Mouse (Mus musculus) kidney, embryonic 15.5 days (tissue): Measurements from ENCODE around the gene 6030408B16Rik. TPM values are rescaled to one million over a fixed set of nuclear protein-coding genes. Genes with fewer than 3 reads are reported as not detected.
A peak's percentile ranks its signal among the peaks of the same experiment; 100 is the strongest.

Experiments
- ATAC-seq: fragments of 200-750 bp; cut with Nextera tagmentation; replicated peaks from 2 replicates; pipeline ENCODE4 v1.8.0; 2017; ENCODE audit warnings: moderate TSS enrichment; ENCODE audit not compliant: low FRiP score
- H3K27ac ChIP-seq: fragments of 300-500 bp; sonication (generic); 2 replicates; pipeline ENCODE4 v1.5.1; 2015; ENCODE audit warnings: mild to moderate bottlenecking, inconsistent platforms
- H3K27me3 ChIP-seq: fragments of 300-500 bp; sonication (generic); 2 replicates; pipeline ENCODE4 v1.6.1; 2015; ENCODE audit warnings: inconsistent platforms
- H3K36me3 ChIP-seq: fragments of 300-500 bp; sonication (generic); 2 replicates; pipeline ENCODE4 v1.6.1; 2015; ENCODE audit warnings: inconsistent platforms
- H3K4me1 ChIP-seq: fragments of 300-500 bp; sonication (generic); 2 replicates; pipeline ENCODE4 v1.6.1; 2015; ENCODE audit warnings: inconsistent platforms
- H3K4me2 ChIP-seq: fragments of 300-500 bp; sonication (generic); 2 replicates; pipeline ENCODE4 v1.6.1; 2015; ENCODE audit warnings: moderate library complexity, mild to moderate bottlenecking, inconsistent platforms
- H3K4me3 ChIP-seq: fragments of 300-500 bp; sonication (generic); replicated peaks from 2 replicates; pipeline ENCODE4 v1.5.1; 2015; ENCODE audit warnings: mild to moderate bottlenecking, inconsistent platforms
- H3K9ac ChIP-seq: fragments of 300-500 bp; sonication (generic); 2 replicates; pipeline ENCODE4 v1.6.1; 2015; ENCODE audit warnings: mild to moderate bottlenecking, inconsistent platforms
- H3K9me3 ChIP-seq: fragments of 300-500 bp; sonication (generic); replicated peaks from 2 replicates; pipeline ENCODE4 v1.6.1; 2016; ENCODE audit warnings: inconsistent platforms
- WGBS: fragments of 180-500 bp; shearing (Covaris S2); methylation state at CpG from one replicate; pipeline ENCODE4 v1.1.7; 2015; ENCODE audit warnings: mixed read lengths; 5-methylcytosine and 5-hydroxymethylcytosine counted together
- polyA plus RNA-seq: library from polyadenylated mRNA; unstranded; fragments of >200 nt; fragmentation: Nextera tagmentation; extraction: Ambion mirVana; gene quantifications from 2 replicates; pipeline ENCODE4 v1.2.1, GENCODE M21; 2015

Gene 6030408B16Rik
- polyA plus RNA-seq, 1 experiment from 2014 or later = 19.9 TPM

- no peaks in the 10 kb centered on the region for H3K9me3 ChIP-seq
- H3K36me3 ChIP-seq = peaks cover 59% of the 10 kb centered on the region
- H3K27ac ChIP-seq = peak overlapping the region; percentile 39; the same call in 1 of the 2 replicates
- no peak overlapping the region for H3K4me3 ChIP-seq
- no peaks in the 10 kb centered on the region for H3K27me3 ChIP-seq
- WGBS = 74% methylated on average over 3 of the region's 3 CpGs
- ATAC-seq = no peak
- H3K4me2 ChIP-seq = no peak overlapping the region
- H3K4me1 ChIP-seq = peaks cover 42% of the 10 kb centered on the region
- H3K9ac ChIP-seq = no peak overlapping the region
Measured at GRCm38 (mm10) chr15:101292012-101292411, 1.0 kb upstream of the 6030408B16Rik start.

GRCm38 (mm10) chr15:101294028-101294894, 1.2 kb downstream of the 6030408B16Rik start:
- peaks cover 40% of the 10 kb centered on the region for H3K36me3 ChIP-seq
- H3K9me3 ChIP-seq = no peaks in the 10 kb centered on the region
- peak overlapping the region; percentile 31 for H3K9ac ChIP-seq
- peak overlapping the region; percentile 91 for H3K27ac ChIP-seq
- H3K4me3 ChIP-seq = peak overlapping the region; percentile 35
- peaks cover 53% of the 10 kb centered on the region for H3K4me1 ChIP-seq
- peak overlapping the region; percentile 57 for H3K4me2 ChIP-seq
- H3K27me3 ChIP-seq = no peaks in the 10 kb centered on the region
- ATAC-seq = peak; percentile 79
- WGBS = 23% methylated on average over 16 of the region's 16 CpGs

- H3K9me3 ChIP-seq = no peaks in the 10 kb centered on the region
- no peak for ATAC-seq
- peaks cover 31% of the 10 kb centered on the region for H3K36me3 ChIP-seq
- H3K4me3 ChIP-seq = peak overlapping the region; percentile 35; the same call in 1 of the 2 replicates
- H3K4me1 ChIP-seq = peaks cover 55% of the 10 kb centered on the region
- no peak overlapping the region for H3K9ac ChIP-seq
- peak overlapping the region; percentile 57 for H3K4me2 ChIP-seq
- WGBS = 52% methylated on average over 7 of the region's 7 CpGs
- no peaks in the 10 kb centered on the region for H3K27me3 ChIP-seq
- H3K27ac ChIP-seq = peak overlapping the region; percentile 91
Measured at GRCm38 (mm10) chr15:101295106-101295505, 2.1 kb downstream of the 6030408B16Rik start.

DNA sequence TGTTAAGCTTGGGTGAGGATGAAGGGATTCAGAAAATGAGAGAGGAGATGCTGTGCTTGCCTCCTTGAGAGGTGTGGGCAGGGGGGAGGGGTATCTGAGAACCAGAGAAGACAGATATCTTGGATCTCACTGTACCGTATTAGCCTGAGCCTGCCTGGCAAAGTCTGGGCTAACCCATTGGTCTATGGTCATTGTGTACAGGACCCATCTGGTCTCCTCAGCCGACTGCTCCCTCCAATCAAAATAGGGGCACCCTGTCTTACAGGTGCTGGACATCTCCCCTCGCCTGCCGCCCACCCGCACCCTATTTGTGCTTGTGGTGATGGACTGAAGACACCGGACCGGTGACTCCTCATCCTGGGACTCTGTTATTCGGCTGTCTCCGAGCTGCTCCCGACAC, 2.6 kb downstream of the 6030408B16Rik start:
- Histone ChIP-seq H3K4me3 (no peak overlapping the region), H3K4me1 (peaks cover 55% of the 10 kb centered on the region)

DNA sequence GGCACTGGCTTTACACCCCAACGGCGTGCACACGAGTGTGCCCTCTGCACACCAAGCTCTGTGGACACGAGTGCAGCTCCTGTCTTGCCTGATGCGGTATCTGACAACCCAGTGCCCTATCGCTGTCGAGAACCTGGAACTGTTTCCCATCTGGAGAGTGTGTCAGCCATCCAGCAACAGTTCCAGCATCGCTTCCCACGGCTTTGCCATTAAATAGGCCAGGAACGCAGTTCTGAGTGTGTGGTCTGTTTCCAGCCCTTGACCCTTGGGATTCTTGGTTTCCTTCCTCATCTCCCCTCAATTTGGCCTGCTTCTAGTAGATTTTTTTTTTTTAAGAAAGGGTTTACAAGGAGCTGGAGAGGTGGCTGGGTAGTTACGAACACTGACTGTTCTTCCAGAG, 3.1 kb downstream of the 6030408B16Rik start:
- H3K27me3 ChIP-seq = no peaks in the 10 kb centered on the region
- peak overlapping the region; percentile 91; the same call in 1 of the 2 replicates for H3K27ac ChIP-seq
- ATAC-seq = no peak
- H3K9me3 ChIP-seq = no peaks in the 10 kb centered on the region
- peaks cover 55% of the 10 kb centered on the region for H3K4me1 ChIP-seq
- no peak overlapping the region for H3K4me3 ChIP-seq
- H3K36me3 ChIP-seq = peaks cover 21% of the 10 kb centered on the region
- H3K4me2 ChIP-seq = no peak overlapping the region
- WGBS = 74% methylated on average over 11 of the region's 11 CpGs
- H3K9ac ChIP-seq = no peak overlapping the region

More for the DNA sequence above, 2.6 kb downstream of the 6030408B16Rik start:
- Histone ChIP-seq H3K27me3 (no peaks in the 10 kb centered on the region), H3K27ac (peak overlapping the region; percentile 91), H3K9me3 (no peaks in the 10 kb centered on the region), H3K4me2 (peak overlapping the region; percentile 57; the same call in 1 of the 2 replicates), H3K9ac (no peak overlapping the region), H3K36me3 (peaks cover 26% of the 10 kb centered on the region)
- 86% methylated on average over 10 of the region's 10 CpGs for WGBS
- ATAC-seq = no peak

DNA sequence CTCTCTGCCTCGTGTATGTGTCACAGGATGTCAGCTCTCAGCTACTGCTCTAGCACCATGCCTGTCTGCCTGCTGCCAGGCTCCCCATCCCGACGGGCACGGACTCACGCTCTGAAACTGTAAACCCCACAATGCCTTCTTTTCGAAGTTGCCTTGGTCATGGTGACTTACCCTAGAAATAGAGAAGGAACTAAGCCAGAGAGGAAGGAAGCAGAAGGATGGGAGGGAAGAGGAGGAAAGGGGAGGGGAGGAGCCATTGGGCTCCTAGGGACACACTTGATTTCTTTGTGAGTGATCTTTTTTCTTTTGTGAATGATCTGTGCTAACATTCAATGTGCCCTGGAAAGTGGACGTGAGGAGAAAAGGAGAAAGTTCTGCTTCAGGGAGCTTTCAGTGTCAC, 5.0 kb downstream of the 6030408B16Rik start:
- Histone ChIP-seq H3K9me3 (no peaks in the 10 kb centered on the region), H3K4me2 (0 out of 2 replicates have a peak overlapping the region, but pooled peaks have one; percentile 46), H3K4me1 (peaks cover 47% of the 10 kb centered on the region), H3K9ac (no peak overlapping the region), H3K27ac (0 out of 2 replicates have a peak overlapping the region, but pooled peaks have one; percentile 41), H3K36me3 (peaks cover 8% of the 10 kb centered on the region; the same call in 1 of the 2 replicates), H3K4me3 (no peak overlapping the region), H3K27me3 (no peaks in the 10 kb centered on the region)
- WGBS = 29% methylated on average over 7 of the region's 7 CpGs
- ATAC-seq = no peak

GRCm38 (mm10) chr15:101298550-101298949, 5.5 kb downstream of the 6030408B16Rik start:
- peak overlapping the region; percentile 46 for H3K4me2 ChIP-seq
- H3K4me3 ChIP-seq = 0 out of 2 replicates have a peak overlapping the region, but pooled peaks have one; percentile 8
- WGBS = 17% methylated on average over 7 of the region's 7 CpGs
- H3K9ac ChIP-seq = no peak overlapping the region
- no peaks in the 10 kb centered on the region for H3K27me3 ChIP-seq
- H3K9me3 ChIP-seq = no peaks in the 10 kb centered on the region
- H3K27ac ChIP-seq = no peak overlapping the region
- peaks cover 41% of the 10 kb centered on the region for H3K4me1 ChIP-seq
- peaks cover 8% of the 10 kb centered on the region; the same call in 1 of the 2 replicates for H3K36me3 ChIP-seq
- no peak for ATAC-seq

DNA sequence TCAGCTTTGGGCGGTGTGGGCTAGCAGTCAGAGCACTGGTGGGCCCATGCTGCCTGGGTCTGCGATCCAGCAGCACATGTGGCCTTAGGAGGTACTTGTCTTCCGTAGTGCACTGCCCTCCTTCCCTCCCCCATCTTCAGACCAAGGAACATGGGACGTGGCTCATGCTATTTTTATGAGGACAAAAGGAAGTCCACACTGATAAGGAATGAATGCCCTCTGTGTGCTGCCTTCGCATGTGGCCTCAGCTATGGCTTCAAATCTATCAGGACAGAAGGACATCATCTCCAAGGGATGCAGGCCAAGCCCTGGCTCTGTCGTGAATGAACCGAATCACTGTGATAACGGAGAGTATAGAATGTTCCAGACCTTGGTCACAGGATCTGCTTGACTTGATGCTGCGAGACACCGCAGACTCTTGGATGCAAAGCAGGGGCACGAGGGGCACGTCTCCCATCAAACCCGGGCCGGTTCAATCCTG, 6.5 kb downstream of the 6030408B16Rik start:
- Histone ChIP-seq H3K36me3 (peaks cover 8% of the 10 kb centered on the region; the same call in 1 of the 2 replicates), H3K9ac (no peak overlapping the region), H3K4me1 (peaks cover 31% of the 10 kb centered on the region), H3K4me2 (no peak overlapping the region), H3K27me3 (no peaks in the 10 kb centered on the region), H3K4me3 (no peak overlapping the region), H3K27ac (no peak overlapping the region), H3K9me3 (no peaks in the 10 kb centered on the region)
- 70% methylated on average over 14 of the region's 14 CpGs for WGBS
- ATAC-seq = no peak

- no peak for ATAC-seq
- Histone ChIP-seq H3K27me3 (no peaks in the 10 kb centered on the region), H3K4me3 (no peak overlapping the region), H3K9ac (no peak overlapping the region), H3K9me3 (no peaks in the 10 kb centered on the region), H3K27ac (no peak overlapping the region), H3K4me2 (no peak overlapping the region), H3K4me1 (peaks cover 25% of the 10 kb centered on the region), H3K36me3 (peaks cover 8% of the 10 kb centered on the region; the same call in 1 of the 2 replicates)
- WGBS = 75% methylated on average over 6 of the region's 6 CpGs
Measured at GRCm38 (mm10) chr15:101300128-101300527, 7.1 kb downstream of the 6030408B16Rik start.

- H3K36me3 ChIP-seq = 0 out of 2 replicates have a peak, but pooled peaks cover 1% of the 10 kb centered on the region
- WGBS = 78% methylated on average over 3 of the region's 3 CpGs
- H3K9ac ChIP-seq = no peak overlapping the region
- H3K27me3 ChIP-seq = no peaks in the 10 kb centered on the region
- no peak overlapping the region for H3K4me3 ChIP-seq
- no peaks in the 10 kb centered on the region for H3K9me3 ChIP-seq
- peaks cover 15% of the 10 kb centered on the region for H3K4me1 ChIP-seq
- no peak for ATAC-seq
- H3K27ac ChIP-seq = no peak overlapping the region
- H3K4me2 ChIP-seq = no peak overlapping the region
Measured at GRCm38 (mm10) chr15:101302201-101302600, 9.2 kb downstream of the 6030408B16Rik start.

DNA sequence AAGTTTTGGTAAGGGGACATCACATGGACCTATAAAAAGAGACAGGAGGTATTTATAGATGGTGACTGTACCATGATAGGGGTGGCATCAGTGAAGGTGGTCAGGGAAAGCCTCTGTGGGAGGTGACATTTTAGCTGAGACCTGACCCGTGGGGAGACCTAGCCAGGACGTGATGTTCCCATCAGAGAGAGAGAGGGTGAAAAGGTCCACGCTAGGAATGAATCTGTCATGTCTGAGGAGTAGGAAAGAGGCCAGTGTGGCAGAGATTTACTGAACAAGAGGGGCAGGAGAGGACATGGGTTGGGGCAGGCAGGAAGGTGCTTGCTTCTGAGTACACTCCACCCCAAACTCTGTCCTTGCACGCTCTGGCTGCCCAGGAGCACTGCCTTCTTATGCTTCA, 10.8 kb downstream of the 6030408B16Rik start:
- H3K9ac ChIP-seq = no peak overlapping the region
- no peaks in the 10 kb centered on the region for H3K27me3 ChIP-seq
- H3K4me3 ChIP-seq = no peak overlapping the region
- no peak overlapping the region for H3K4me2 ChIP-seq
- no peak overlapping the region for H3K27ac ChIP-seq
- no peaks in the 10 kb centered on the region for H3K9me3 ChIP-seq
- no peaks in the 10 kb centered on the region for H3K36me3 ChIP-seq
- WGBS = 66% methylated on average over 4 of the region's 4 CpGs
- peaks cover 17% of the 10 kb centered on the region for H3K4me1 ChIP-seq
- no peak for ATAC-seq

- Histone ChIP-seq H3K27me3 (no peaks in the 10 kb centered on the region), H3K27ac (no peak overlapping the region), H3K9me3 (no peaks in the 10 kb centered on the region), H3K4me3 (no peak overlapping the region), H3K4me2 (no peak overlapping the region), H3K36me3 (no peaks in the 10 kb centered on the region), H3K4me1 (peaks cover 24% of the 10 kb centered on the region), H3K9ac (no peak overlapping the region)
- no peak for ATAC-seq
- whole genome bisulfite sequencing = 93% methylated on average over 4 of the region's 4 CpGs
Measured at GRCm38 (mm10) chr15:101306459-101306858, 13.4 kb downstream of the 6030408B16Rik start.
